Mouse (Mus musculus) E14TG2a.4 (cell line): Measurements from ENCODE around the gene Siglecg.
A peak's percentile ranks its signal among the peaks of the same experiment; 100 is the strongest.

Source experiments
- H3K27me3 ChIP-seq: 2 replicates; pipeline ENCODE4 v1.6.1; 2014; ENCODE audit warnings: low read length, control low read depth; ENCODE audit not compliant: insufficient read depth
- H3K36me3 ChIP-seq: 2 replicates; pipeline ENCODE4 v1.6.1; 2014; ENCODE audit warnings: low read length, control low read depth; ENCODE audit not compliant: insufficient read depth
- H3K4me1 ChIP-seq: replicated peaks from 2 replicates; pipeline ENCODE4 v1.6.1; 2014; ENCODE audit warnings: low read depth, low read length, control low read depth
- H3K4me3 ChIP-seq: replicated peaks from 2 replicates; pipeline ENCODE4 v1.5.1; 2014; ENCODE audit warnings: mild to moderate bottlenecking, low read length
- H3K9me3 ChIP-seq: 2 replicates; pipeline ENCODE4 v1.6.1; 2014; ENCODE audit warnings: low read length, control low read depth
- CTCF ChIP-seq: conservative IDR thresholded peaks from 2 replicates; pipeline ENCODE4 v1.5.1; 2014; ENCODE audit warnings: low read length
- NANOG ChIP-seq: IDR thresholded peaks from 2 replicates; pipeline ENCODE4 v1.6.1; 2014; ENCODE audit warnings: borderline replicate concordance, low read length, mixed read lengths
- POU5F1 ChIP-seq: IDR thresholded peaks from 2 replicates; pipeline ENCODE4 v1.6.1; 2014; ENCODE audit warnings: low read length, borderline replicate concordance

Gene Siglecg

GRCm38 (mm10) chr7:43434676-43435075, 26.7 kb downstream of the Siglecg start:
- Histone ChIP-seq H3K36me3 (no peaks in the 10 kb centered on the region), H3K4me1 (peaks cover 50% of the 10 kb centered on the region), H3K27me3 (peaks cover 6% of the 10 kb centered on the region; the same call in 1 of the 2 replicates), H3K9me3 (0 out of 2 replicates have a peak, but pooled peaks cover 4% of the 10 kb centered on the region), H3K4me3 (no peak overlapping the region)
- TF ChIP-seq NANOG (no peak), CTCF (no peak)

- H3K4me1 ChIP-seq: peaks cover 51% of the 10 kb centered on the region
- H3K4me3 ChIP-seq: no peak within 1 kb of the TSS
- no peak for TF ChIP-seq POU5F1
- TF ChIP-seq CTCF: no peak
- peaks cover 6% of the 10 kb centered on the region; the same call in 1 of the 2 replicates for H3K27me3 ChIP-seq
- H3K36me3 ChIP-seq: no peaks in the 10 kb centered on the region
- H3K9me3 ChIP-seq: 0 out of 2 replicates have a peak, but pooled peaks cover 3% of the 10 kb centered on the region
Observed at GRCm38 (mm10) chr7:43436341-43437255, 28.6 kb downstream of the Siglecg start, which contains the start of gene Nkg7. TSS of gene Nkg7 (plus strand) at chr7:43437073.

GRCm38 (mm10) chr7:43438611-43439010, 30.6 kb downstream of the Siglecg start:
- peaks cover 6% of the 10 kb centered on the region; the same call in 1 of the 2 replicates for H3K27me3 ChIP-seq
- H3K9me3 ChIP-seq: no peaks in the 10 kb centered on the region
- no peak overlapping the region for H3K4me3 ChIP-seq
- no peaks in the 10 kb centered on the region for H3K36me3 ChIP-seq
- TF ChIP-seq CTCF (no peak), NANOG (no peak), POU5F1 (no peak)
- peaks cover 55% of the 10 kb centered on the region for H3K4me1 ChIP-seq

GRCm38 (mm10) chr7:43440482-43440881, 32.5 kb downstream of the Siglecg start, which contains the start of gene Cldnd2:
TSS of gene Cldnd2 (plus strand) at chr7:43440782.
- Histone ChIP-seq H3K27me3 (peaks cover 6% of the 10 kb centered on the region; the same call in 1 of the 2 replicates), H3K36me3 (0 out of 2 replicates have a peak, but pooled peaks cover under 1% of the 10 kb centered on the region), H3K9me3 (no peaks in the 10 kb centered on the region), H3K4me1 (peaks cover 53% of the 10 kb centered on the region), H3K4me3 (no peak within 1 kb of the TSS)
- TF ChIP-seq NANOG (no peak), CTCF (no peak), POU5F1 (no peak)

- Histone ChIP-seq H3K36me3 (peaks cover 6% of the 10 kb centered on the region; the same call in 1 of the 2 replicates), H3K27me3 (peaks cover 6% of the 10 kb centered on the region; the same call in 1 of the 2 replicates), H3K4me1 (peaks cover 56% of the 10 kb centered on the region), H3K9me3 (no peaks in the 10 kb centered on the region), H3K4me3 (no peak overlapping the region)
- no peak for TF ChIP-seq NANOG
- TF ChIP-seq CTCF: no peak
- TF ChIP-seq POU5F1: no peak
Observed at GRCm38 (mm10) chr7:43441071-43441470, 33.1 kb downstream of the Siglecg start.

- peaks cover 22% of the 10 kb centered on the region for H3K36me3 ChIP-seq
- peaks cover 70% of the 10 kb centered on the region for H3K4me1 ChIP-seq
- no peak for TF ChIP-seq CTCF
- TF ChIP-seq NANOG: no peak
- TF ChIP-seq POU5F1: no peak
- peak overlapping the region; percentile 84 for H3K4me3 ChIP-seq
- H3K9me3 ChIP-seq: no peaks in the 10 kb centered on the region
- H3K27me3 ChIP-seq: peaks cover 6% of the 10 kb centered on the region; the same call in 1 of the 2 replicates
Observed at GRCm38 (mm10) chr7:43442684-43443083, 34.7 kb downstream of the Siglecg start.

- TF ChIP-seq POU5F1 (no peak), NANOG (no peak), CTCF (no peak)
- Histone ChIP-seq H3K27me3 (peaks cover 6% of the 10 kb centered on the region; the same call in 1 of the 2 replicates), H3K36me3 (peaks cover 25% of the 10 kb centered on the region), H3K4me1 (peaks cover 72% of the 10 kb centered on the region), H3K4me3 (peak overlapping the region; percentile 84), H3K9me3 (no peaks in the 10 kb centered on the region)
Observed at GRCm38 (mm10) chr7:43443126-43443916, 35.3 kb downstream of the Siglecg start.

GRCm38 (mm10) chr7:43443917-43444293, 35.9 kb downstream of the Siglecg start, which contains the start of the genes Etfb and Gm45233:
TSS of gene Etfb (plus strand) at chr7:43444083.
TSS of gene Gm45233 (plus strand) at chr7:43444128.
- peaks cover 28% of the 10 kb centered on the region for H3K36me3 ChIP-seq
- peaks cover 6% of the 10 kb centered on the region; the same call in 1 of the 2 replicates for H3K27me3 ChIP-seq
- H3K4me3 ChIP-seq: peak within 1 kb of the TSS; percentile 84
- TF ChIP-seq POU5F1 (no peak), NANOG (no peak)
- H3K4me1 ChIP-seq: peaks cover 77% of the 10 kb centered on the region
- H3K9me3 ChIP-seq: no peaks in the 10 kb centered on the region
